Mouse (Mus musculus): ENCODE measurements around the gene Ssxb6.
"Not testable (repeated sequence)": the region's sequence is repeated elsewhere in the genome, so short reads cannot be mapped to it uniquely, and the experiment has no call there.

Gene Ssxb6

GRCm38 (mm10) chrX:8548155-8548554, at the start of gene Ssxb6:
Gene Ssxb6, minus strand, starts transcription at chrX:8548255.
- not testable (repeated sequence) for DNase-seq (ENCODE audit: extremely low read depth, low read depth)

GRCm38 (mm10) chrX:8591716-8592115, 43.7 kb upstream of the Ssxb6 start, which contains the start of gene Ssxb3:
Gene Ssxb3, minus strand, starts transcription at chrX:8591816.
- not testable (repeated sequence) for DNase-seq (ENCODE audit: extremely low read depth, low read depth)

- no peak for DNase-seq (ENCODE audit: extremely low read depth, low read depth)
Observed at GRCm38 (mm10) chrX:8524854-8525253, 23.2 kb downstream of the Ssxb6 start, which contains the start of gene Gm14459. Gene Gm14459, minus strand, starts transcription at chrX:8524954.

All from MEL-GATA-1-ER (cell line).